Mouse (Mus musculus) bone marrow, adult 2 months (tissue): ENCODE measurements around the gene Carmil1.

Source experiments
- CTCF ChIP-seq: fragments of 200-500 bp; IDR thresholded peaks from 2 replicates; pipeline ENCODE4 v1.5.1; 2011; ENCODE audit warnings: low read length, control low read depth; ENCODE audit not compliant: control insufficient read depth, insufficient read depth
- POLR2A ChIP-seq: fragments of 200-500 bp; IDR thresholded peaks from 2 replicates; pipeline ENCODE4 v1.6.1; 2011; ENCODE audit warnings: low read depth, mild to moderate bottlenecking, control low read depth, low read length, borderline replicate concordance; ENCODE audit not compliant: control insufficient read depth

- TF ChIP-seq CTCF (no peak), POLR2A (no peak)
Measured at GRCm38 (mm10) chr13:24092073-24092472, 188.5 kb downstream of the Carmil1 start.
